Mouse (Mus musculus) gastrocnemius, postnatal 14 days (tissue): Measurements from ENCODE around the gene Sort1. TPM values are rescaled to one million over a fixed set of nuclear protein-coding genes. Genes with fewer than 3 reads are reported as not detected.

Source experiments
- DNase-seq: peaks from one replicate; pipeline ENCODE4 v3.0.0; 2021; ENCODE audit warnings: mixed read lengths
- intact Hi-C: fragments of 180-260 bp; cut with DNase I; formaldehyde crosslinking; loops from one replicate; pipeline ENCODE4 v1.15.1; 2025; ENCODE audit warnings: low total_unique reads
- total RNA-seq, 2 experiments: library from RNA; stranded (reverse); gene quantifications; 2 replicates each; pipeline ENCODE4 v1.2.3; 2021

Sort1 gene
- total RNA-seq, 2 experiments from 2014 or later: 44.5 to 44.6 TPM

DNA sequence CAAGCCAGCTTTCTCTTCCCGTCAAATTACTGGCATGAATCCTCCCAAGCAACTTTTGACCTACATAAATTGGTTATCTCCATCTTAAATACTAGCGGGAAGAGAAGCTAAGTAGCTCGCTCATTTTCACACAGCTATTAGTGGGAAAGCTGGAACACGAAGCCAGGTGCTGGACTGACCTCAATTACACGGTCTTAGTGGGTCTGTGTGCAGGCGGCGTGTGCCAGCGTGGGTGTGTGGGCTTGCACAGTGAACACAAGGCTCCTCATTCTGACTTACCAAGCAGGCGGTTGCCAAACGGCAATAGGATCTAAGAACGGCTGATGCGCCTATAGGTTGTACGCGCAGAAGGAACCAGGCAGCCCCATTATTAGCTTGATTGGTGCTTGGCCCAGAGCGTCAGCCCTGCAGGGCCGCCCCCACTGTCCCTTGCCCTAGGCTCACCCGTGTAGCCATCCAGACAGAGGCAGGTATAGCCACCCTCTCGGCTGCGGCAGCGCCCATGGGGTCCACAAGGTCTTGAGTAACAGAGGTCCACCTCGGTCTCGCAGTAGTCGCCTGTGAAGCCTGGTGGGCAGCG, 122.5 kb downstream of the Sort1 start:
- DNase-seq: no peak
- intact Hi-C loops: no loop called here

GRCm38 (mm10) chr3:108408517-108409008, 124.7 kb downstream of the Sort1 start:
- DNase-seq: no peak
- intact Hi-C loops: no loop called here

GRCm38 (mm10) chr3:108409656-108410358, 125.9 kb downstream of the Sort1 start:
- no peak for DNase-seq
- intact Hi-C loops: no loop called here

GRCm38 (mm10) chr3:108410359-108410714, 126.5 kb downstream of the Sort1 start:
- intact Hi-C loops: no loop called here
- DNase-seq: no peak

Other genes with a start within 250 kb of the Sort1 start
- 10 to 100 TPM; 11.4 to 12.0 TPM for gene Gstm4, start 239.2 kb upstream of the Sort1 start, total RNA-seq
- gene Ampd2, start 197.4 kb upstream of the Sort1 start, total RNA-seq: 1 to 10 TPM; 4.8 to 7.2 TPM
- under 1 TPM in 1 of 2 experiments, not detected in 1; 0.23 TPM for gene Gnat2, start 191.3 kb upstream of the Sort1 start, total RNA-seq
- 10 to 100 TPM; 17.7 to 22.6 TPM for gene Gnai3, start 137.9 kb upstream of the Sort1 start, total RNA-seq
- gene Gpr61, start 129.2 kb upstream of the Sort1 start, total RNA-seq: under 1 TPM in 1 of 2 experiments, not detected in 1; 0.18 TPM
- gene Amigo1, start 97.7 kb upstream of the Sort1 start, total RNA-seq: 10 to 100 TPM; 23.9 to 31.1 TPM
- gene Cyb561d1, start 82.9 kb upstream of the Sort1 start, total RNA-seq: 1 to 10 TPM; 2.3 to 2.9 TPM
- gene Atxn7l2, start 73.1 kb upstream of the Sort1 start, total RNA-seq: 1 to 10 TPM; 7.3 to 7.6 TPM
- gene Sypl2, start 57.4 kb upstream of the Sort1 start, total RNA-seq: 1,000 to 10,000 TPM in 1 of 2 experiments, 100 to 1,000 TPM in 1; 987 to 1,055 TPM
- 10 to 100 TPM; 64.2 to 66.3 TPM for gene Psma5, start 27.2 kb upstream of the Sort1 start, total RNA-seq
- under 1 TPM; 0.27 to 0.35 TPM for gene Mybphl, start 80.8 kb downstream of the Sort1 start, total RNA-seq
- gene Psrc1, start 99.8 kb downstream of the Sort1 start, total RNA-seq: 1 to 10 TPM in 1 of 2 experiments, under 1 TPM in 1; 0.53 to 1.1 TPM
- gene Celsr2, start 131.5 kb downstream of the Sort1 start, total RNA-seq: 1 to 10 TPM; 3.1 TPM
- 100 to 1,000 TPM; 115 to 120 TPM for gene Sars, start 161.1 kb downstream of the Sort1 start, total RNA-seq